Mouse (Mus musculus): Measurements from ENCODE around the gene A730071L15Rik. TPM values are rescaled to one million over a fixed set of nuclear protein-coding genes. Genes with fewer than 3 reads are reported as not detected.

A730071L15Rik gene
- polyA plus RNA-seq, 1 experiment, result not detected

DNA sequence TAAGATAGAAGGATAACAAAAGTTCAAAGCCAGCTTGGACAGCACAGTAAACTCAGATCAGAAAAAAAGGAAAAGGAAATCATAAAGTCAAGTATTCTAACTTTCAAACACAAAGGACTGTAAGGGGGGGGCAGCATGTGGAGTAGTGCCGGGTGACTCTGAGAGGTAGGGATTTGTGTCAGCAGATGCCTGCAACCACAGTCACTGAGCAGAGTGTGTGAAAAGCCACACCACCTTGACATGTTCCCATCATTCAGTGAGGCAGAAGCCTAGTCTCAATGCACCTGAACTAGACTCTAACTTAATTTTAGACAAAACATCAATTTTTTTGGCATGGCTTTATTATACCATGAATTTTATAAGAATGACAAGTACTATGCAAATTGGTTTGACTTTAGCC lies 24.3 kb upstream of the A730071L15Rik start:
- peaks cover 10% of the 10 kb centered on the region for H3K4me1 ChIP-seq (ENCODE audit: control insufficient read depth, insufficient read depth, low read length)
- H3K4me3 ChIP-seq (replicated peaks; ENCODE audit: control insufficient read depth, low read depth, low read length), result no peak overlapping the region
- no peak for TF ChIP-seq CTCF (IDR thresholded peaks at IDR 0.05; ENCODE audit: control insufficient read depth, insufficient read depth, low read length)
- TF ChIP-seq POLR2A (IDR thresholded peaks at IDR 0.05; ENCODE audit: borderline replicate concordance, control insufficient read depth, low read depth, low read length), result no peak
- H3K27ac ChIP-seq (ENCODE audit: control insufficient read depth, insufficient read depth, low read depth, low read length, poor library complexity), result no peak overlapping the region
- WGBS, result 44% methylated on average over 1 of the region's 1 CpGs

DNA sequence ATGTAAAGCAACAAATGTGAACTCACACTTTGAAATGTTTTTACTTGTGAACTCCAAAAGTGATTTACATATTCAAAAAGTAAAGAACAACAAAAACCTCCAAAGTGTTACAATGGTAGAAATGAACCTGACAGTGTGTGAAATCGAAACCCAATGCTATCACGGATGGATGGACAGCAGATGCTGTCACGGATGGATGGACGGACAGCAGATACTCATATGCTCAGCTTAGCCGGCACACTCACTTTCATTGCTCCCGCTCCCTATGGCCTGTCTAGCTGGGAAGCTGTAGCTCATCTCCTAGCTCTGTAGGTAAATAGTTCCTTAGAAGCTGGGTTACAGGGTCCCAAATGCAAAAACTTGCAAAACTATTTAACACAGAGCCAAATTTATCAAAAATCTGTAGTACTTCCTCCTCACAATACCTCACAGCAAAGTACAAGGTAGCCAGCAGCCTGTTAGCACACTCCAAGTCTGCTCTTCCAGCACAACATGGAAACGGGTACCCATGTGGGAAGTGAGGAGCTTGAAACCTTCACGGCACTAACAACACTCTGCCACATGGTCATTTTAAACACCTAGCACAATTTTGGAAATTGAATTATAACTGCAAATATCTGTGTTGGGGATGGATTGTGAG lies 21.9 kb upstream of the A730071L15Rik start:
- H3K27ac ChIP-seq (ENCODE audit: control insufficient read depth, insufficient read depth, low read depth, low read length, poor library complexity), result no peak overlapping the region; the same call in 1 of the 2 replicates
- H3K4me1 ChIP-seq (ENCODE audit: control insufficient read depth, insufficient read depth, low read length), result peaks cover 10% of the 10 kb centered on the region
- WGBS, result 70% methylated on average over 8 of the region's 8 CpGs
- TF ChIP-seq CTCF (IDR thresholded peaks at IDR 0.05; ENCODE audit: control insufficient read depth, insufficient read depth, low read length), result no peak
- TF ChIP-seq POLR2A (IDR thresholded peaks at IDR 0.05; ENCODE audit: borderline replicate concordance, control insufficient read depth, low read depth, low read length), result no peak
- H3K4me3 ChIP-seq (replicated peaks; ENCODE audit: control insufficient read depth, low read depth, low read length), result no peak overlapping the region

DNA sequence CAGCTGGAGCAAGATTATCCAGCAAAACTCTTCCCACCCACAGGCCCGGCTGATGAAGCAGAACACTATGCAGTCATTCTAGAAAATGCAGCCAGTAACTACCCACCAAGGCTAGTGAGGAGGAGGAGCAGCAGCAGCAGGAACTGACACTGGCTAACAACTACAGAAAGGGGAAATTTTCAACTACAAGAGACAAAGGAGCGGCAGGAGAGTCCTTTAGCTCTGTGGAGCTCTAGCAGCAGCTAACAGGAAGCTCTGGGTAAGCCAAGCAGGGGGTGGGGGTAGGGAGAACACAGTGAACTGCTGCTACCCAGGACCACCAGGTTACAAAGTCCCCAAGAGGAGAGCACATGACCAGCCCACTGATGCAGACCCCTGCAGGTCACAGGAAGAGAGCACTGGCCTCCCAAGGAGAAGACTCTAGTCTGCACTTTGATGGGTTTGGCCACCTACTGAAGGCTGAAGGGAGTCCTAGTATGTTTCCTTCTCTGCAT lies 21.1 kb upstream of the A730071L15Rik start:
- Histone ChIP-seq H3K4me3 (replicated peaks; ENCODE audit: control insufficient read depth, low read depth, low read length) (no peak overlapping the region), H3K4me1 (ENCODE audit: control insufficient read depth, insufficient read depth, low read length) (peaks cover 10% of the 10 kb centered on the region), H3K27ac (ENCODE audit: control insufficient read depth, insufficient read depth, low read depth, low read length, poor library complexity) (peak overlapping the region; percentile 83)
- WGBS, result 5% methylated on average over 2 of the region's 2 CpGs
- no peak for TF ChIP-seq POLR2A (IDR thresholded peaks at IDR 0.05; ENCODE audit: borderline replicate concordance, control insufficient read depth, low read depth, low read length)
- no peak for TF ChIP-seq CTCF (IDR thresholded peaks at IDR 0.05; ENCODE audit: control insufficient read depth, insufficient read depth, low read length)

DNA sequence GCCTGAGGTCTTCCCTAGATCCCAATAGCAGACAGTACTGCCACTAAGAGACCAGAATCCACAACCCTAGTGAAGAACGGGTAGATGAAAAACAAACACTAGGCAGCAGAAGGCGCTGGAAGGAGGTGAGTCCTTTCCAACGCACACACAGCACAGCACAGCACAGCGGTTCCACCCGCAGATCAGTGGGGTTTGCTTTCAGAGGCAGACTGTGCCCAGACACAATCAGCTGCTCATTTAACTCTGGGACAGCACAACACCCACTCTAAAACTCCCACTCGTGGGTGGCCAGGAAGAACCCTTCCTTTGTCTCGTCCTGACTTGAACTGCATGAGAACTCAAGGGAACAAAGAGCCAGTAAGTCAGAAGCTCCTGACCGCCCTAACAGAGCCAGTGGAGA lies 20.6 kb upstream of the A730071L15Rik start:
- TF ChIP-seq CTCF (IDR thresholded peaks at IDR 0.05; ENCODE audit: control insufficient read depth, insufficient read depth, low read length), result no peak
- TF ChIP-seq POLR2A (IDR thresholded peaks at IDR 0.05; ENCODE audit: borderline replicate concordance, control insufficient read depth, low read depth, low read length), result no peak
- WGBS, result 38% methylated on average over 8 of the region's 8 CpGs
- Histone ChIP-seq H3K27ac (ENCODE audit: control insufficient read depth, insufficient read depth, low read depth, low read length, poor library complexity) (peak overlapping the region; percentile 83), H3K4me1 (ENCODE audit: control insufficient read depth, insufficient read depth, low read length) (peaks cover 10% of the 10 kb centered on the region), H3K4me3 (replicated peaks; ENCODE audit: control insufficient read depth, low read depth, low read length) (no peak overlapping the region)

DNA sequence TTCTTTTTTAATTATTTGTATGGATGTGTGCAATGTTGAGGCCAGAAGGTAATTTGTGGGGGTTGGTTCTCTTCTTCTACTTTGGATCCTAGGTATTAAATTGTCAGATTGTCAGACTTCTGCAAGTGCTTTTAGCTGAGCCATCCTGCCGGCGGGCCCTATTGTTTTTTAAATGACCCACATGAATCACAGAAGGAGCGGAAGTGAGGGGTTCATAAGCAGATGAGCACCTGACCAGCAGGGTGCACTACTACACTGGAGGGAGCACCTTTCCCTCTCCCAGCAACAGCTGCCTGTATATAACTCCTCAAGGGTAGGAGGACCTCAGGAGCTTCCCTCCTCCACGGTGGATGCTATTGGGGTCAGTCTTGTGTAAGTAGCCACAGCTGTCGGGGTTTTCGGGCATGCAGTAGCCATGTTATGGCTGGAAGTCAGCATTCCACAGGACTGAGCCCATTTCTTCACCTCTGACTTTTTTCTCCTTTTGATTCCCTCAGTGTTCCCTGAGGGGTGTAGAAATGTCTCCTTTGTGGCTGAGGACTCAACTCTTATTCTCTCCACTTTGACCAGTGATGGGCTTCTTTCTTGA lies 18.9 kb upstream of the A730071L15Rik start:
- H3K27ac ChIP-seq (ENCODE audit: control insufficient read depth, insufficient read depth, low read depth, low read length, poor library complexity), result no peak overlapping the region
- H3K4me1 ChIP-seq (ENCODE audit: control insufficient read depth, insufficient read depth, low read length), result peaks cover 7% of the 10 kb centered on the region
- TF ChIP-seq POLR2A (IDR thresholded peaks at IDR 0.05; ENCODE audit: borderline replicate concordance, control insufficient read depth, low read depth, low read length), result no peak
- TF ChIP-seq CTCF (IDR thresholded peaks at IDR 0.05; ENCODE audit: control insufficient read depth, insufficient read depth, low read length), result peak; percentile 16; the same call in 1 of the 2 replicates
- no peak overlapping the region for H3K4me3 ChIP-seq (replicated peaks; ENCODE audit: control insufficient read depth, low read depth, low read length)
- WGBS, result 61% methylated on average over 6 of the region's 6 CpGs

DNA sequence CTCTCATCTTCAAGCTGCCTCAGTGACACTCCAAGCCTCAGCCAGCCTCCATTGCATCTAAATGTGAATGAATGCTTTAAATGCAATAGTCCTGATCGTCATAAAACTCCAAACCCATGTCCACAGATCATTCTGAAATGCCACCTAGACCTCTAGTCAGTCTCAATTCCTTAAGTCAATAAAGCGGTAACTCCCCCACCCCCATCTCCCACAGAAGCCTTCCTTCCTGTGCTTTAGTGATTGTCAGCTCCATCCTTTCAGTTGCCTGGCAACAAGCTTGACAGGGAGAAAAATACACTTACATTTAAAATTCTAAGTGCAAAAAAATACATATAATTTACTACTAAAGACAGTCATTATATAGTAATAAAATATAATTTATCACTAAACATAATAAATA lies 16.6 kb upstream of the A730071L15Rik start:
- H3K4me1 ChIP-seq (ENCODE audit: control insufficient read depth, insufficient read depth, low read length), result peaks cover 6% of the 10 kb centered on the region
- no peak for TF ChIP-seq POLR2A (IDR thresholded peaks at IDR 0.05; ENCODE audit: borderline replicate concordance, control insufficient read depth, low read depth, low read length)
- no peak for TF ChIP-seq CTCF (IDR thresholded peaks at IDR 0.05; ENCODE audit: control insufficient read depth, insufficient read depth, low read length)
- H3K27ac ChIP-seq (ENCODE audit: control insufficient read depth, insufficient read depth, low read depth, low read length, poor library complexity), result no peak overlapping the region
- WGBS, result 58% methylated on average over 2 of the region's 2 CpGs
- H3K4me3 ChIP-seq (replicated peaks; ENCODE audit: control insufficient read depth, low read depth, low read length), result no peak overlapping the region

DNA sequence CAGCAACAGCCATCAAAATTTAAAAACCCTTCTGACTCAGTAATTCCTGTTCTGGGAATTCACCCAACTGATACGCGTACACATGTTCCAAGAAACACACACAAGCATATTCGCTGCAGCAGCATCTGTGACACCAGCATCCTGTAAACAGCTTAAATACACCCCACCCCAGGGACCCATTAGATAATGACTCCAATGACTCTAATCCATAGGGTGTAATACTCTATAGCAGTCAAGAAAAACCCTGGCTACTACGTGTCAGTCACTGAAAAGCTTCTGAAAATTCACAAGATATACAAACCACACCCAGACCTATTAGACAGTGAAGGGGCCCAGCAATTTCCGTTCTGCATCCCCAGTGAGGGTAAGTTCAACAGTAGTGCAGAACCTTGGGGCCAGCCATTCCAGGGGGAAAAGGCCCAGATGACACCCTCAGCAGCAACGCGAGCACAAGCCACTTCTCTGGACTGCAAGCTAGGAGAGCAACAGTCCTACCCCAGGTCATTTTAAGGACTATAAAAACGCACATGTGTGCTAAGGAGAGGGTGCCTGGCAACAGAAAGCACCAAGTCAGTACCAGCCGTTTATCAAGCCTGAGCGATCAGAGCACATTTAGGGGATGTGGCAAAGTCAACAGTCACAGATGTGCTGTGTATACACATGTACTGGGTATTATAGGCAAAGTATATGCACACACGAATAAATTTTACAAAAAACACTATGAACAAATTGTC lies 15.5 kb upstream of the A730071L15Rik start:
- no peak for TF ChIP-seq CTCF (IDR thresholded peaks at IDR 0.05; ENCODE audit: control insufficient read depth, insufficient read depth, low read length)
- TF ChIP-seq POLR2A (IDR thresholded peaks at IDR 0.05; ENCODE audit: borderline replicate concordance, control insufficient read depth, low read depth, low read length), result no peak
- WGBS, result 32% methylated on average over 11 of the region's 11 CpGs
- Histone ChIP-seq H3K4me1 (ENCODE audit: control insufficient read depth, insufficient read depth, low read length) (peaks cover under 1% of the 10 kb centered on the region; the same call in 1 of the 2 replicates), H3K27ac (ENCODE audit: control insufficient read depth, insufficient read depth, low read depth, low read length, poor library complexity) (peak overlapping the region; percentile 58), H3K4me3 (replicated peaks; ENCODE audit: control insufficient read depth, low read depth, low read length) (no peak overlapping the region)

DNA sequence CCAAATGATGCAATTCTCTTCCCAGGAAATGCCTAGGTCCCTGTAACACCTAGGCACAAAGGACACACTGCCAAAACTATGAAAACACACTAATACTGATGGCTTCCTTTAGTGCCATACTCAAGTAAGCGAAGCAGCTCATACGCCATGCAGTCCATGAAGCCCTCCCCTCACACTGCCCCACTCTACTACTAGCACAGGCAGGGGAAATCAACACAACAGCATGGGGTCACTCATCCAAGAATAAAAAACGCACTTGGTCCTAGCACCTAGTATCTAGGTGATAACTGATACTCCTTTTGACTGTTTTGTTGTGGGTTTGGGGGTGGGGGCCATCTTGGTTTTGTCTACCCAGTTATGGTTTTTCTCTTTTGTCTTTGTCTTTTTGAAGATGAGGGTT lies 12.4 kb upstream of the A730071L15Rik start:
- Histone ChIP-seq H3K4me3 (replicated peaks; ENCODE audit: control insufficient read depth, low read depth, low read length) (no peak overlapping the region), H3K4me1 (ENCODE audit: control insufficient read depth, insufficient read depth, low read length) (no peaks in the 10 kb centered on the region; the same call in 1 of the 2 replicates)
- WGBS, result 72% methylated on average over 3 of the region's 3 CpGs

More for the DNA sequence above, 12.4 kb upstream of the A730071L15Rik start:
- TF ChIP-seq POLR2A (IDR thresholded peaks at IDR 0.05; ENCODE audit: borderline replicate concordance, control insufficient read depth, low read depth, low read length) (no peak), CTCF (IDR thresholded peaks at IDR 0.05; ENCODE audit: control insufficient read depth, insufficient read depth, low read length) (no peak)
- H3K27ac ChIP-seq (ENCODE audit: control insufficient read depth, insufficient read depth, low read depth, low read length, poor library complexity), result no peak overlapping the region

Data from bone marrow, adult 2 months (tissue).